Mouse (Mus musculus) stomach, postnatal 0 days (tissue): ENCODE data around the gene Fam53b.

ENCODE experiments used
- CTCF ChIP-seq: IDR thresholded peaks from 2 replicates; pipeline ENCODE4 v1.5.1; 2016; ENCODE audit warnings: antibody characterized with exemption, low read depth, mild to moderate bottlenecking, moderate library complexity
- EP300 ChIP-seq: optimal IDR thresholded peaks from 2 replicates; pipeline ENCODE3; 2016; ENCODE audit warnings: antibody characterized with exemption

DNA sequence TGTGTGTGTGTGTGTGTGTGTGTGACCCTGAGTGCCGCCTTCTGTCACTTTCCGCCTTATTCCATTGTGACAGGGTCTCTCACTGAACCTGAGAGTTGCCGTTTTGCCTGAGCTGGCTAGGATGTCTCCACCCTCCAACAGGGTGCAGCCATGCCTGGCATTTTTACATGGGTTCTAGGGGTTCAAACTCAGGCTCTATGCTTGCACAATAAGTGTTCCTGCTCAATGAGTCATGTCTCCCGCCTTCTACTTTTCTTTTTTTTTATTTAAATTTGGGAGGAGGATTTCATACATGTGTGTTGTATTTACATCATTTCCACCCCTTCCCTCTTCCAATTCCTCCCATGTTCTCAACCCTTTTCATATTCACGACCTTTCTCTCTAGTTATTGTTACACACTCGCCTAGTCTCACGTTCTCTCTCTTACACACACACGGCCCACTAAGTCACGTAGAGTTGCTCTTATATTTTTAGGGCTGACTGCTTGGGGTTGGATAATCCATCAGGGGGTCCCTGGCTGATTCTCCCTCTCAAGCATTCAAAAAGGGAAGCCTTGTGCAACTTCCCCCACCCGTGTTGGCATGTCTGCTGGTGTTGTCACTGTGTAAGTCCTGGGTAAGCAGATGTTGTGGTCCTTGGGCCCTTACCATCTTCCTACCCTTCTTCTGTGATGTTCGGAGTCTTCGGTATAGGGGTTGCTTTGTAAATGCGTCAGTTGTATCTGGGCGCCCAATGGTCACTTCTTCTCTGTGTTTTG lies 122.8 kb downstream of the Fam53b start:
- TF ChIP-seq CTCF (no peak), EP300 (no peak)
